Mouse (Mus musculus) effector memory CD4-positive, alpha-beta T cell, adult 7 months (primary cell): Measurements from ENCODE around the gene Cysrt1. TPM values are rescaled to one million over a fixed set of nuclear protein-coding genes. Genes with fewer than 3 reads are reported as not detected.

ENCODE experiments used
- polyA plus RNA-seq: library from polyadenylated mRNA; unstranded; fragments of 100-300 nt; shearing (Covaris generic); gene quantifications from one replicate; pipeline ENCODE4 v1.2.1, GENCODE M21; 2017

The Cysrt1 gene
- not detected for polyA plus RNA-seq

GRCm38 (mm10) chr2:25242101-25242506, at the start of gene Cysrt1, which contains the start of gene Rnf208:
TSS of gene Cysrt1 (minus strand) at chr2:25242452.
TSS of gene Rnf208 (plus strand) at chr2:25242255.

GRCm38 (mm10) chr2:25289651-25290050, 47.4 kb upstream of the Cysrt1 start, which contains the start of gene Lrrc26:
TSS of gene Lrrc26 (plus strand) at chr2:25289915.

GRCm38 (mm10) chr2:25287927-25288649, 45.8 kb upstream of the Cysrt1 start, which contains the start of gene Tmem210:
TSS of gene Tmem210 (plus strand) at chr2:25288145.

GRCm38 (mm10) chr2:25271827-25272511, 29.7 kb upstream of the Cysrt1 start, which contains the start of the genes Ssna1 and Anapc2:
TSS of gene Ssna1 (minus strand) at chr2:25272438.
TSS of gene Anapc2 (plus strand) at chr2:25272478.

GRCm38 (mm10) chr2:25262291-25262767, 20.1 kb upstream of the Cysrt1 start, which contains the start of gene Tprn:
TSS of gene Tprn (plus strand) at chr2:25262618.

GRCm38 (mm10) chr2:25255284-25255779, 13.1 kb upstream of the Cysrt1 start, which contains the start of gene Tmem203:
TSS of gene Tmem203 (plus strand) at chr2:25255439.

GRCm38 (mm10) chr2:25246183-25247072, 4.2 kb upstream of the Cysrt1 start, which contains the start of gene AL732309.1:
TSS of gene AL732309.1 (minus strand) at chr2:25246863.

GRCm38 (mm10) chr2:25236614-25237013, 5.6 kb downstream of the Cysrt1 start, which contains the start of gene Rnf224:
TSS of gene Rnf224 (minus strand) at chr2:25236787.

GRCm38 (mm10) chr2:25234050-25234449, 8.2 kb downstream of the Cysrt1 start, which contains the start of gene Slc34a3:
TSS of gene Slc34a3 (minus strand) at chr2:25234364.

GRCm38 (mm10) chr2:25224492-25224765, 17.8 kb downstream of the Cysrt1 start, which contains the start of gene Tubb4b:
TSS of gene Tubb4b (minus strand) at chr2:25224702.

GRCm38 (mm10) chr2:25218445-25218844, 23.8 kb downstream of the Cysrt1 start, which contains the start of gene Fam166a:
TSS of gene Fam166a (plus strand) at chr2:25218745.

GRCm38 (mm10) chr2:25214444-25214843, 27.8 kb downstream of the Cysrt1 start, which contains the start of gene Stpg3:
TSS of gene Stpg3 (minus strand) at chr2:25214637.

GRCm38 (mm10) chr2:25211121-25211670, 31.1 kb downstream of the Cysrt1 start, which contains the start of gene Nelfb:
TSS of gene Nelfb (minus strand) at chr2:25211489.

GRCm38 (mm10) chr2:25196172-25196954, 45.9 kb downstream of the Cysrt1 start, which contains the start of gene Tor4a:
TSS of gene Tor4a (minus strand) at chr2:25196886.

Other genes with a start within 250 kb of the Cysrt1 start
- gene Nsmf, start 188.1 kb downstream of the Cysrt1 start, polyA plus RNA-seq, result 26.2 TPM
- gene Entpd8, start 162.1 kb downstream of the Cysrt1 start, polyA plus RNA-seq, result not detected
- 0.24 TPM for gene Noxa1, start 147.3 kb downstream of the Cysrt1 start, polyA plus RNA-seq
- gene Nrarp, start 61.7 kb downstream of the Cysrt1 start, polyA plus RNA-seq, result 8.6 TPM
- gene Tor4a, start 45.6 kb downstream of the Cysrt1 start, polyA plus RNA-seq, result 32.6 TPM
- 86.6 TPM for gene Nelfb, start 31.0 kb downstream of the Cysrt1 start, polyA plus RNA-seq
- 0.68 TPM for gene Stpg3, start 27.8 kb downstream of the Cysrt1 start, polyA plus RNA-seq
- not detected for gene Fam166a, start 23.7 kb downstream of the Cysrt1 start, polyA plus RNA-seq
- gene Tubb4b, start 17.8 kb downstream of the Cysrt1 start, polyA plus RNA-seq, result 119 TPM
- not detected for gene Slc34a3, start 8.1 kb downstream of the Cysrt1 start, polyA plus RNA-seq
- not detected for gene Rnf224, start 5.7 kb downstream of the Cysrt1 start, polyA plus RNA-seq
- gene Rnf208, start 197 bp downstream of the Cysrt1 start, polyA plus RNA-seq, result not detected
- 5.2 TPM for gene AL732309.1, start 4.4 kb upstream of the Cysrt1 start, polyA plus RNA-seq
- gene Tmem203, start 13.0 kb upstream of the Cysrt1 start, polyA plus RNA-seq, result 13.5 TPM
- gene Tprn, start 20.2 kb upstream of the Cysrt1 start, polyA plus RNA-seq, result 25.6 TPM
- gene Ssna1, start 30.0 kb upstream of the Cysrt1 start, polyA plus RNA-seq, result 64.4 TPM
- gene Anapc2, start 30.0 kb upstream of the Cysrt1 start, polyA plus RNA-seq, result 76.4 TPM
- 0.91 TPM for gene Tmem210, start 45.7 kb upstream of the Cysrt1 start, polyA plus RNA-seq
- gene Lrrc26, start 47.5 kb upstream of the Cysrt1 start, polyA plus RNA-seq, result not detected
- not detected for gene Grin1, start 76.7 kb upstream of the Cysrt1 start, polyA plus RNA-seq
- 25.5 TPM for gene Man1b1, start 89.9 kb upstream of the Cysrt1 start, polyA plus RNA-seq
- gene Dpp7, start 113.9 kb upstream of the Cysrt1 start, polyA plus RNA-seq, result 12.7 TPM
- gene Uap1l1, start 123.2 kb upstream of the Cysrt1 start, polyA plus RNA-seq, result 23.4 TPM
- not detected for gene Sapcd2, start 129.9 kb upstream of the Cysrt1 start, polyA plus RNA-seq
- not detected for gene Entpd2, start 153.4 kb upstream of the Cysrt1 start, polyA plus RNA-seq
- gene Npdc1, start 156.9 kb upstream of the Cysrt1 start, polyA plus RNA-seq, result 2.1 TPM
- 0.26 TPM for gene Fut7, start 180.8 kb upstream of the Cysrt1 start, polyA plus RNA-seq
- 51.3 TPM for gene Abca2, start 186.3 kb upstream of the Cysrt1 start, polyA plus RNA-seq
- gene Clic3, start 214.4 kb upstream of the Cysrt1 start, polyA plus RNA-seq, result 1.0 TPM
- gene Paxx, start 218.6 kb upstream of the Cysrt1 start, polyA plus RNA-seq, result 50.2 TPM
- not detected for gene Ptgds, start 227.6 kb upstream of the Cysrt1 start, polyA plus RNA-seq